Mouse (Mus musculus) heart, adult 2 months (tissue): ENCODE results near the gene Fam13a. TPM values are rescaled to one million over a fixed set of nuclear protein-coding genes. Genes with fewer than 3 reads are reported as not detected.

Source experiments
- DNase-seq, 2 experiments: peaks; one replicate each; pipeline ENCODE4 v3.0.0; 2021
- H3K27ac ChIP-seq: fragments of 200-600 bp; 2 replicates; pipeline ENCODE4 v1.8.1; 2022
- H3K27me3 ChIP-seq: fragments of 200-500 bp; 2 replicates; pipeline ENCODE4 v1.6.1; 2012; ENCODE audit warnings: mild to moderate bottlenecking, low read length, inconsistent platforms, mixed read lengths; ENCODE audit not compliant: control insufficient read depth, insufficient read depth
- H3K36me3 ChIP-seq: fragments of 200-500 bp; 2 replicates; pipeline ENCODE4 v1.6.1; 2012; ENCODE audit warnings: low read length, inconsistent platforms; ENCODE audit not compliant: control insufficient read depth, insufficient read depth
- H3K4me1 ChIP-seq: fragments of 200-500 bp; 2 replicates; pipeline ENCODE4 v1.6.1; 2011; ENCODE audit warnings: low read length; ENCODE audit not compliant: control insufficient read depth, insufficient read depth
- H3K4me3 ChIP-seq: fragments of 200-600 bp; 2 replicates; pipeline ENCODE4 v1.8.1; 2022
- H3K79me2 ChIP-seq: fragments of 200-500 bp; replicated peaks from 2 replicates; pipeline ENCODE4 v1.6.1; 2012; ENCODE audit warnings: mild to moderate bottlenecking, inconsistent platforms, low read length, moderate library complexity, mixed read lengths; ENCODE audit not compliant: control insufficient read depth, insufficient read depth
- H3K9ac ChIP-seq: fragments of 200-500 bp; 2 replicates; pipeline ENCODE4 v1.6.1; 2012; ENCODE audit warnings: low read depth, mild to moderate bottlenecking, control low read depth, inconsistent platforms, low read length, mixed read lengths
- CTCF ChIP-seq: fragments of 200-600 bp; IDR thresholded peaks from 2 replicates; pipeline ENCODE4 v1.8.1; 2022; ENCODE audit warnings: antibody characterized with exemption, mild to moderate bottlenecking, moderate library complexity
- EP300 ChIP-seq: fragments of 200-500 bp; IDR thresholded peaks from 2 replicates; pipeline ENCODE4 v1.6.1; 2011; ENCODE audit warnings: low read depth, low read length, control low read depth; ENCODE audit not compliant: insufficient read depth
- POLR2A ChIP-seq: fragments of 200-500 bp; IDR thresholded peaks from 2 replicates; pipeline ENCODE4 v1.6.1; 2011; ENCODE audit warnings: mild to moderate bottlenecking, low read depth, low read length, control low read depth; ENCODE audit not compliant: insufficient read depth
- WGBS: fragments of 180-500 bp; shearing (Covaris S2); methylation state at CpG from one replicate; pipeline ENCODE4 v1.1.7; 2018; 5-methylcytosine and 5-hydroxymethylcytosine counted together
- intact Hi-C: fragments of 180-260 bp; cut with DNase I; formaldehyde crosslinking; loops from one replicate; pipeline ENCODE4 v1.15.1; 2025
- polyA plus RNA-seq: library from polyadenylated mRNA; depleted of rRNA; stranded (reverse); fragments of >200 nt; gene quantifications from 2 replicates; pipeline ENCODE4 v1.2.3, GENCODE M21; 2012
- total RNA-seq, 2 experiments: library from RNA; stranded (reverse); gene quantifications; 2 replicates each; pipeline ENCODE4 v1.2.3; 2021

Gene Fam13a
- total and polyA plus RNA-seq, 3 experiments = 5.1 to 26.5 (median 16.4) TPM

- no peak for DNase-seq
- Histone ChIP-seq H3K36me3 (peaks cover 3% of the 10 kb centered on the region), H3K4me3 (no peak overlapping the region), H3K4me1 (no peaks in the 10 kb centered on the region), H3K79me2 (no peaks in the 10 kb centered on the region), H3K27me3 (no peaks in the 10 kb centered on the region), H3K9ac (no peak overlapping the region), H3K27ac (no peak overlapping the region)
- no peak for TF ChIP-seq EP300
- intact Hi-C loops = no loop called here
- 96% methylated on average over 2 of the region's 2 CpGs for WGBS
Measured at GRCm38 (mm10) chr6:58942276-58942675, 82.1 kb downstream of the Fam13a start.

DNA sequence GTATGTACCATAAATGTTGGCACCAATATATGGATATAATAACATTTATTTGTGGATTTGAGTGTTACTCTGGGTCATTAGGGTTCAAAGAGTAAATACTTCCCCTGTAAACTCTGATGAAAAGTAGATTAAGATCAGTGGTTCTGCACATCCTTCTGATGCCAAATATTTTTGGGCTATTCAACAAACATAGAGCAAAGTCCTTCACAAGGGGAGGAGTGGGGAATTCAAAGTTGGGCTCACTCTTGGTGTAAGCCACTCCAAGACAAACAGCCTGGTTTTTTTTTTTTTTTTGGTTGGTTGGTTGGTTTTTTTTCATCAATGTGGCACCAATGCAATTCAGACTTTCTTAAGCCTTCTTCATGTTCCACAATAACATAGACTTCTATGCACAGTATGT lies 86.6 kb downstream of the Fam13a start:
- intact Hi-C loops = loop anchor here (5.0 kb wide), 1 partner anchor 45 kb away; no protein-coding TSS in a partner anchor

GRCm38 (mm10) chr6:58934144-58934543 lies 90.2 kb downstream of the Fam13a start:
- H3K9ac ChIP-seq = no peak overlapping the region
- no peaks in the 10 kb centered on the region for H3K36me3 ChIP-seq
- DNase-seq = no peak
- H3K27me3 ChIP-seq = no peaks in the 10 kb centered on the region
- H3K27ac ChIP-seq = no peak overlapping the region
- no peak overlapping the region for H3K4me3 ChIP-seq
- intact Hi-C loops = no loop called here
- H3K79me2 ChIP-seq = no peaks in the 10 kb centered on the region
- peaks cover 7% of the 10 kb centered on the region for H3K4me1 ChIP-seq
- 86% methylated on average over 4 of the region's 4 CpGs for WGBS
- no peak for TF ChIP-seq POLR2A
- no peak for TF ChIP-seq EP300
- TF ChIP-seq CTCF = no peak

More for the DNA sequence above, 86.6 kb downstream of the Fam13a start:
- Histone ChIP-seq H3K9ac (no peak overlapping the region), H3K79me2 (no peaks in the 10 kb centered on the region), H3K4me1 (no peaks in the 10 kb centered on the region), H3K27ac (no peak overlapping the region), H3K4me3 (no peak overlapping the region), H3K27me3 (no peaks in the 10 kb centered on the region), H3K36me3 (no peaks in the 10 kb centered on the region)
- TF ChIP-seq CTCF (no peak), POLR2A (no peak), EP300 (no peak)
- no peak for DNase-seq

GRCm38 (mm10) chr6:58933189-58933913 lies 91.0 kb downstream of the Fam13a start:
- TF ChIP-seq EP300 (no peak), POLR2A (no peak), CTCF (no peak)
- WGBS = 69% methylated on average over 6 of the region's 6 CpGs
- intact Hi-C loops = no loop called here

DNA sequence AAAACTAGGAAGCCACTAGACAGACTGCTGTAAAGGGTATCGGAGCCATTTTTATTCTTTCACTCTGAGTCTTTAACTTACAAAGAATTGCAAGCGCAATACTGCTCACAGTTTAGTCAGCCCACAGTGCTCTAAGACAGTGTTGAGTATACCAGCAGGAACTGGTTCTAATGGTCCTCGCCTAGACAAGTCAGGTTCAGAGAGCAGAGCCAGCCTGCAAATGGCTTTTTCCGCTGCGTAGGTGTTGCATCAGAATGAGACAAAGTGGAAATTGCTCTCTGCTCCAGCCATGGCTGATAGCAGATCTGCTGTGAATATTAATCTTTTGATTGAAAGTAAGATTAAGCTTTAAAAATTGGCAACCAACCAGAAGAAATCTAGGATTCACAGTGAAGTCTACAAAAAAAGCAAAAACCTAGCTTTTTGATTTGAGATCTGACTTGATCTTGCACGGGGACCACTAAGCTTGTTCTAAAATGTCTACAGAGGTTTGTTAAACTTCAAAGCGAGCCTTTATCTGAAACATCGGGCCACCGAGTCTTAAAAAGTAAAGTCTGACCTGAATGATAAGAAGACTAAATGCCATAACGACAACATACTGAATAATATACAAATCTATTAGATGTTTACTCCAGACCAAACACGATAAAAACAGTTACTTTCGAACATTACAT lies 91.7 kb downstream of the Fam13a start:
- Histone ChIP-seq H3K27ac (no peak overlapping the region), H3K79me2 (no peaks in the 10 kb centered on the region), H3K36me3 (no peaks in the 10 kb centered on the region), H3K27me3 (no peaks in the 10 kb centered on the region), H3K4me3 (no peak overlapping the region), H3K9ac (no peak overlapping the region), H3K4me1 (peaks cover 7% of the 10 kb centered on the region)
- intact Hi-C loops = no loop called here
- 92% methylated on average over 12 of the region's 12 CpGs for WGBS
- no peak for TF ChIP-seq CTCF
- no peak for TF ChIP-seq EP300
- TF ChIP-seq POLR2A = no peak
- no peak for DNase-seq

More at GRCm38 (mm10) chr6:58933189-58933913, 91.0 kb downstream of the Fam13a start:
- H3K27me3 ChIP-seq = no peaks in the 10 kb centered on the region
- H3K9ac ChIP-seq = no peak overlapping the region
- H3K36me3 ChIP-seq = no peaks in the 10 kb centered on the region
- no peak overlapping the region for H3K4me3 ChIP-seq
- no peak for DNase-seq
- H3K79me2 ChIP-seq = no peaks in the 10 kb centered on the region
- H3K27ac ChIP-seq = no peak overlapping the region
- H3K4me1 ChIP-seq = peaks cover 7% of the 10 kb centered on the region

- intact Hi-C loops = no loop called here
- no peak overlapping the region for H3K9ac ChIP-seq
- H3K4me3 ChIP-seq = no peak overlapping the region
- H3K27me3 ChIP-seq = no peaks in the 10 kb centered on the region
- 78% methylated on average over 4 of the region's 4 CpGs for WGBS
- H3K27ac ChIP-seq = no peak overlapping the region
- no peak for DNase-seq
- no peaks in the 10 kb centered on the region for H3K79me2 ChIP-seq
- no peaks in the 10 kb centered on the region for H3K36me3 ChIP-seq
- TF ChIP-seq EP300 (no peak), POLR2A (no peak), CTCF (no peak)
- H3K4me1 ChIP-seq = peaks cover 10% of the 10 kb centered on the region
Measured at GRCm38 (mm10) chr6:58931149-58931548, 93.2 kb downstream of the Fam13a start.
